Mouse (Mus musculus): ENCODE data around the gene Rhof. TPM values are rescaled to one million over a fixed set of nuclear protein-coding genes. Genes with fewer than 3 reads are reported as not detected.

The Rhof gene
- total RNA-seq, 2 experiments from 2014 or later = 1.2 to 1.4 TPM

GRCm38 (mm10) chr5:123110296-123110721, 22.2 kb downstream of the Rhof start:
- DNase-seq = peak in 1 of 2 experiments; percentile 54

- DNase-seq = peak; percentile 73
Observed at GRCm38 (mm10) chr5:123109452-123110203, 22.9 kb downstream of the Rhof start.

- peak in 1 of 2 experiments; percentile 27 for DNase-seq
Observed at GRCm38 (mm10) chr5:123104769-123105168, 27.7 kb downstream of the Rhof start.

- DNase-seq = peak in 1 of 2 experiments; percentile 28
Observed at GRCm38 (mm10) chr5:123103556-123103955, 28.9 kb downstream of the Rhof start.

GRCm38 (mm10) chr5:123102376-123102775, 30.1 kb downstream of the Rhof start:
- DNase-seq = no peak

GRCm38 (mm10) chr5:123098487-123098886, 34.0 kb downstream of the Rhof start:
- DNase-seq = no peak

GRCm38 (mm10) chr5:123096299-123096698, 36.2 kb downstream of the Rhof start:
- no peak for DNase-seq

- peak in 1 of 2 experiments; percentile 38 for DNase-seq
Observed at GRCm38 (mm10) chr5:123094238-123094991, 38.1 kb downstream of the Rhof start.

- DNase-seq = no peak
Observed at GRCm38 (mm10) chr5:123093077-123093633, 39.3 kb downstream of the Rhof start.

GRCm38 (mm10) chr5:123090560-123091306, 41.8 kb downstream of the Rhof start:
- DNase-seq = no peak

GRCm38 (mm10) chr5:123088784-123089183, 43.7 kb downstream of the Rhof start:
- DNase-seq = no peak

- no peak for DNase-seq
Observed at GRCm38 (mm10) chr5:123086501-123086900, 46.0 kb downstream of the Rhof start.

GRCm38 (mm10) chr5:123083340-123084050, 49.0 kb downstream of the Rhof start:
- DNase-seq = no peak

- DNase-seq = no peak
Observed at GRCm38 (mm10) chr5:123080510-123080909, 52.0 kb downstream of the Rhof start.

- DNase-seq = no peak
Observed at GRCm38 (mm10) chr5:123080041-123080440, 52.5 kb downstream of the Rhof start.

- no peak for DNase-seq
Observed at GRCm38 (mm10) chr5:123079568-123079967, 52.9 kb downstream of the Rhof start.

- DNase-seq = no peak
Observed at GRCm38 (mm10) chr5:123076419-123077281, 55.8 kb downstream of the Rhof start.

- peak; percentile 97 to 99 for DNase-seq
Observed at GRCm38 (mm10) chr5:123075576-123076418, 56.7 kb downstream of the Rhof start.

GRCm38 (mm10) chr5:123068714-123069113, 63.8 kb downstream of the Rhof start:
- no peak for DNase-seq

GRCm38 (mm10) chr5:123068115-123068514, 64.4 kb downstream of the Rhof start, which contains the start of gene Tmem120b:
TSS of gene Tmem120b (plus strand) at chr5:123068415.
- DNase-seq = no peak

Measured in adrenal gland, postnatal 36 days (tissue).